20 mouse cellular contexts compared by ENCODE assay signal in the genomic region with DNA sequence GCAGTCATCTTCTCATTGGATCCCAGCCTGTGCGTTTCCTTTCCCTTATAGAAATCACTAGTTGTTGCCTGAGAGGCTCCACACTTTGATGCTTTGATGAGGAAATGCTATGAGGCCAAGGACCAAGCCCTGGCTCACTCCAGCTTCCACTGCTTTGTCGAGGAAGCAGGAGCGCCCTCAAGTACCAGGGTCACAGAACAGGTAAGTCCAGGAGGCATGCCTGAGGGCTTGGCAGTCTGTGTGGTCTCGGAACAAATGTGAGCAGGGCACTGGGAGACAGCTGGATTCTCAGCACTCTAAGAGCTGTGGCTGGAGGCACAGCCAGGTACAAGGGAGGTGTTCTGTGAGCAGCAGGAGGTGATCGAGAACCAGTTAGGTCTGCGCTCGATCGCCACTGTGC. TPM values are rescaled to one million over a fixed set of nuclear protein-coding genes. Genes with fewer than 3 reads are reported as not detected.
"Had no signal": no experiment of that assay in that cellular context is flagged by ENCODE, and none has a peak within 500 bp of the region (broad histone marks: within the 10 kb centered on the region; RNA-seq: fewer than 3 reads in every experiment).

No protein-coding gene starts in this region.

- H3K9me3 ChIP-seq: limb, embryonic 10.5 days; limb, embryonic 13.5 days; liver, embryonic 13.5 days; lung, embryonic 15.5 days; megakaryocyte, embryonic 14.5 days; midbrain, embryonic 10.5 days; midbrain, embryonic 13.5 days had no signal

- H3K27ac ChIP-seq: hindbrain, postnatal 0 days; layer of hippocampus, adult 2 months; limb, embryonic 10.5 days; limb, embryonic 13.5 days; liver, embryonic 13.5 days; lung, embryonic 15.5 days; midbrain, embryonic 10.5 days; midbrain, embryonic 13.5 days had no signal

- H3K4me2 ChIP-seq: limb, embryonic 13.5 days; liver, embryonic 13.5 days; lung, embryonic 15.5 days; midbrain, embryonic 13.5 days had no signal

- ATAC-seq: hindbrain, postnatal 0 days; inflammation-experienced regulatory T-cells, adult 6 months; intestine, embryonic 16.5 days; midbrain, embryonic 13.5 days; midbrain, embryonic 16.5 days had no signal

- H3K27me3 ChIP-seq: limb, embryonic 13.5 days; liver, embryonic 13.5 days; lung, embryonic 15.5 days; midbrain, embryonic 13.5 days had no signal

- H3K4me3 ChIP-seq: layer of hippocampus, adult 2 months; limb, embryonic 10.5 days; limb, embryonic 13.5 days; liver, embryonic 13.5 days; lung, embryonic 15.5 days; megakaryocyte, embryonic 14.5 days; midbrain, embryonic 10.5 days; midbrain, embryonic 13.5 days had no signal

- H3K9ac ChIP-seq: limb, embryonic 13.5 days; liver, embryonic 13.5 days; lung, embryonic 15.5 days; midbrain, embryonic 13.5 days had no signal

- H3K36me3 ChIP-seq: limb, embryonic 10.5 days; limb, embryonic 13.5 days; liver, embryonic 13.5 days; lung, embryonic 15.5 days; midbrain, embryonic 10.5 days; midbrain, embryonic 13.5 days had no signal

- DNase-seq: kidney, adult 18-20 months; kidney, adult 9 months; kidney, postnatal 14 days; kidney, postnatal 4 days; layer of hippocampus, adult 9-11 months; liver; liver, embryonic 13.5 days; thymus, adult 2 months; thymus, postnatal 25 days had no signal

- H3K4me1 ChIP-seq: liver, embryonic 13.5 days; lung, embryonic 15.5 days; midbrain, embryonic 13.5 days had no signal

RNA-seq across cellular contexts. Expression of a gene that starts 27.1 kb away (rescaled TPM):
- polyA plus RNA-seq: inflammation-experienced regulatory T-cells, adult 6 months had no signal
